Mouse (Mus musculus): ENCODE data around the gene Hist1h3d. TPM values are rescaled to one million over a fixed set of nuclear protein-coding genes. Genes with fewer than 3 reads are reported as not detected.

Hist1h3d gene
- 0.58 and 0.66 TPM in 2 replicates for polyA plus RNA-seq (2015; fragmentation: Nextera tagmentation; extraction: Ambion mirVana)

DNA sequence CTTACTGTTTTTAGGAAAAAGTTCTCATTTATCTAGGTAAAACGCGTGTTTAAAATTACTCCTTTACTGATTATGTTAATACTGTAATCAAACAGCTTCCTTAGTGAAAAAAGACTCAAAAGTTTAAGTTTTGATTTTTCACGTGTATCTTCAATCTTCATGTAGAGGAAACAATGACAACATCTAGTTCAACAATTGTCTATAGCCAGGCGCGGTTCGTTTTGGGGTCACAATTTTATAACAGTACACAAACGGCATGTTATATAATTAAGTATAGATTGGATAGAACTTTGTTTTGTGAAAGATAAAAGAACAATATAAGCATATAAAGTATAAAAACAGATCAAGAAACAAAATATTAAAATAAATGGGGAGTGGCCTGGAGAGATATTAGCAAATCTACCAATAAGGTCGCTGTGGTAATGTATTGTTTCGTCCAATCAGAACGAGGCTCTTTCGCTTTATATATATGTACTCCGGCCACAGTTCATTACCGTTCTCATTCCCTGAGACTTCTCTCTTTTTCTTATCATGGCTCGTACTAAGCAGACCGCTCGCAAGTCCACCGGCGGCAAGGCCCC is at the start of gene Hist1h3d:
Gene Hist1h3d (plus strand): TSS at position 493 of the 581 bp plus-strand sequence.

DNA sequence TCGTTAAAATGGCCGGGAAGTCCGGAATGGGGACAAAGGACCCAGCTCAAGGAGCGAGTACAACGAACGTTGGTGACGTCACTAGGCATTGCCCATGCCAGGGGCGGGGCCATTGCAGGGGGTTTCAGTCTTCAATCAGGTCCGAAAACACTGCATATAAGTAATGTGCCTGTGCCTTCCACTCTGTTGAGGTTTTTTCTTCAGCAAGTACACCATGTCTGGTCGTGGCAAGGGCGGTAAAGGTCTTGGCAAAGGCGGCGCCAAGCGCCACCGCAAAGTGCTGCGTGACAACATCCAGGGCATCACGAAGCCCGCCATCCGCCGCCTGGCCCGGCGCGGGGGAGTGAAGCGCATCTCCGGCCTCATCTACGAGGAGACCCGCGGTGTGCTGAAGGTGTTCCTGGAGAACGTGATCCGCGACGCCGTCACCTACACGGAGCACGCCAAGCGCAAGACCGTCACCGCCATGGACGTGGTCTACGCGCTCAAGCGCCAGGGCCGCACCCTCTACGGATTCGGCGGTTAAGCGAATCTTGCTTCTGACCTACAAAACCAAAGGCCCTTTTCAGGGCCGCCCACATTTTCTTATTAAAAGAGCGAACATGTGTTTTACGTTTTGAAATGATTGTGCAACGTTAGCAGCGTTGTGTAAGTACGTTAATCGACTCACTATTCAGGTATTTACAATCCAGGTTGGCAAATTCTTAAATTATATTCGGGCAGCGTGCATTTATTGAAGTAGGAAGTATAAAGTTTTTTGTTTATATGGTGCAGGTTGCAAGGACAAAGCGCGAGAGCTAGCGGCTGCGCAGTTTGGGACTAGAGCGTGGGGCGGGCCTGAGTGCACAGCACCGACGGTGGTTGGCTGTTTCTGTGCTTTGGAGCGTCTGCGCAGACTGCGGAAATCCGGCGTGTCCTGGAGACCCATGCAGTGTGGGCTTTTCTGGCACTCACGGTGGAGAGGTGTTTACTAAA is 44.4 kb upstream of the Hist1h3d start, which contains the start of gene Hist1h4h:
Gene Hist1h4h (plus strand): TSS at position 150 of the 975 bp plus-strand sequence.

DNA sequence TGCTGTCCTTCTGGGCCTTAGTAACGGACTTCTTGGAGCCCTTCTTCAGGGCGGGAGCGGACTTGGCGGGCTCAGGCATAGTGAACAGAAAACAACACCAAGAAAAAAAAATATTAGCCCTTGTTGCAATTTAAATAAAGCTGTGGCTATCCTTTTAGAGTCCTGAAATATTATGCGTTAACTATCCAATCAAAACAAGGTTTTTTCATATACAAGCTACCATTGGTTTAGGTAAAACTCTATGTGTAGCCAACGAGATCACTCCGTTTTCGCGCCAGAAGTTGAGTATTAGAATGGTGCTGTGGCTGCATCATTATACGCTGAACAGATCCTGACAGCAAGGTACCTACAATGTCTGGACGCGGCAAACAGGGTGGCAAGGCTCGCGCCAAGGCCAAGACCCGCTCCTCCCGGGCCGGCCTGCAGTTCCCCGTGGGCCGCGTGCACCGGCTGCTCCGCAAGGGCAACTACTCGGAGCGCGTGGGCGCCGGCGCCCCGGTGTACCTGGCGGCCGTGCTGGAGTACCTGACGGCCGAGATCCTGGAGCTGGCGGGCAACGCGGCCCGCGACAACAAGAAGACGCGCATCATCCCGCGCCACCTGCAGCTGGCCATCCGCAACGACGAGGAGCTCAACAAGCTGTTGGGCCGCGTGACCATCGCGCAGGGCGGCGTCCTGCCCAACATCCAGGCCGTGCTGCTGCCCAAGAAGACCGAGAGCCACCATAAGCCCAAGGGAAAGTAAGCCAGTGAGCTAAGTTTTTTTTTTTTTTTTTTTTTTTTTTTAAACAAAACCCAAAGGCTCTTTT is 41.8 kb upstream of the Hist1h3d start, which contains the start of gene Hist1h2af:
Gene Hist1h2af (plus strand): TSS at position 347 of the 808 bp plus-strand sequence.

DNA sequence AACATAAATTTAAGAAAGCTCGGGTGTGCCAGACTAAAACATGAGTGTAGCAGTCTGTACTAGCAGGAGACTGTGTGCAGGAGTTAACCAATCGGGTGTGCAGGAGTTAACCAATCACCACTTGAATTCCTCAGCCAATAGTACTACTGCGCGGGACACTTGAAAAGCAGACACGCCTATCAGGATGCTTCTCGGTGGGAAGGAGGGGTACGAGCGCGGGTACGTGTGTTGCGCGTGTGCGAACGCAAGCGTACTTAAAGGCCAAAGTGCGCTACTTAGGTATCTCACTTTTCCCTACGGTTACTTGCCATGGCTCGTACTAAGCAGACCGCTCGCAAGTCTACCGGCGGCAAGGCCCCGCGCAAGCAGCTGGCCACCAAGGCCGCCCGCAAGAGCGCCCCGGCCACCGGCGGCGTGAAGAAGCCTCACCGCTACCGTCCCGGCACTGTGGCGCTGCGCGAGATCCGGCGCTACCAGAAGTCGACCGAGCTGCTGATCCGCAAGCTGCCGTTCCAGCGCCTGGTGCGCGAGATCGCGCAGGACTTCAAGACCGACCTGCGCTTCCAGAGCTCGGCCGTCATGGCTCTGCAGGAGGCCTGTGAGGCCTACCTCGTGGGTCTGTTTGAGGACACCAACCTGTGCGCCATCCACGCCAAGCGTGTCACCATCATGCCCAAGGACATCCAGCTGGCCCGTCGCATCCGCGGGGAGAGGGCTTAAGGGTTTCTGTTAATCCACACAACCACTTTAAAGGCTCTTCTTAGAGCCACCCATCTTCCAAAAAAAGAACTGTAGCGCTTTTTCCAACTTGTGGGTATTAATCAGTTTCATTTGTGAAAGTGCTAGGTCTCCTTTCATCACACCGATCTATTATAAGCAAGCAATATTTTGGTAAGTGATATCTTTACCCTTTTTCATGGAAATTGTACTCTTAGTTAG is 40.2 kb upstream of the Hist1h3d start, which contains the start of gene Hist1h3g:
Gene Hist1h3g (plus strand): TSS at position 286 of the 939 bp plus-strand sequence.

DNA sequence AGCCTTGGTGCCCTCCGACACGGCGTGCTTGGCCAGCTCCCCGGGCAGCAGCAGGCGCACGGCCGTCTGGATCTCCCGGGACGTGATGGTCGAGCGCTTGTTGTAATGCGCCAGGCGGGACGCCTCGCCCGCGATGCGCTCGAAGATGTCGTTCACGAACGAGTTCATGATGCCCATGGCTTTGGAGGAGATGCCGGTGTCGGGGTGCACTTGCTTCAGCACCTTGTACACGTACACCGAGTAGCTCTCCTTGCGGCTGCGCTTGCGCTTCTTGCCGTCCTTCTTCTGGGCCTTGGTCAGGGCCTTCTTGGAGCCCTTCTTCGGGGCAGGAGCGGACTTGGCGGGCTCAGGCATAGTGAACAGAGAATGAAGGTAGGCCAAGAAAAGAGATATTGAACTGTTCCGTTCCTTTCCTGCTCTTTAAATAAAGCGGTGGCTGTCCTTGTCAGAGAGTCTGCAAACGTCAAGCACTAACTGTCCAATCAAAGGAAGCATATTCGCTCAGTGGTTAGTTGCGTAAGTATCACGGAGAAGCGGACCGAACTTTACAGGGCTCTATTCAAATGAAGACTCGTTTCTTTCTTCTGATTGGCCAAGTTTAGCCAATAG is 32.5 kb upstream of the Hist1h3d start, which contains the start of gene Hist1h2bh:
Gene Hist1h2bh (minus strand): TSS at position 394 of the 609 bp plus-strand sequence.

DNA sequence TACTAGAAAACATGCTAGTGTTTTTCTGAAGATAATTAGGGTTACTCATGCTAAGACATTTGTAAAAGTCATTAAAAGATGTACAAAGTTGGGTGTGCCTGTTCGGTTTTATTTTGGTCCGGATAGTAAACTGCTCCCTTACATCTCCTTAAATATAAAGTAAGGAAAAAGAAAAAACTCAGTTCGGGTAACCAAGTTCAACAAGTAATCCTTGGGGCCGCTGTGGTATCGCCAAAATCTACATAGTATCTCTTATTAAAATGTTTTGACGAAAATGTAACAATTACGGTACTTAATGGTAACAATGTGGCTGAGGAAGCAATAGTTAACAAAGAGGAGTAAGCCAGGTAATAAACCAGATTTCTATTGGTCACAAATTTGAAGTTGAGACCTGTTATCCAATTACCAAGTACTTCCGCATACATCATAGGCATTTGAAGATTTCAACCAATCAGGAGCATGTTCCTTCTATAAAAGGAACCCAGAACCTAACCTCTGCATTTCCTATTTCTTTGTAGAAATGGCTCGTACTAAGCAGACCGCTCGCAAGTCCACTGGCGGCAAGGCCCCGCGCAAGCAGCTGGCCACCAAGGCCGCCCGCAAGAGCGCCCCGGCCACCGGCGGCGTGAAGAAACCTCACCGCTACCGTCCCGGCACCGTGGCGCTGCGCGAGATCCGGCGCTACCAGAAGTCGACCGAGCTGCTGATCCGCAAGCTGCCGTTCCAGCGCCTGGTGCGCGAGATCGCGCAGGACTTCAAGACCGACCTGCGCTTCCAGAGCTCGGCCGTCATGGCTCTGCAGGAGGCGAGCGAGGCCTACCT is 31.4 kb upstream of the Hist1h3d start, which contains the start of gene Hist1h3f:
Gene Hist1h3f (plus strand): TSS at position 88 of the 822 bp plus-strand sequence.

DNA sequence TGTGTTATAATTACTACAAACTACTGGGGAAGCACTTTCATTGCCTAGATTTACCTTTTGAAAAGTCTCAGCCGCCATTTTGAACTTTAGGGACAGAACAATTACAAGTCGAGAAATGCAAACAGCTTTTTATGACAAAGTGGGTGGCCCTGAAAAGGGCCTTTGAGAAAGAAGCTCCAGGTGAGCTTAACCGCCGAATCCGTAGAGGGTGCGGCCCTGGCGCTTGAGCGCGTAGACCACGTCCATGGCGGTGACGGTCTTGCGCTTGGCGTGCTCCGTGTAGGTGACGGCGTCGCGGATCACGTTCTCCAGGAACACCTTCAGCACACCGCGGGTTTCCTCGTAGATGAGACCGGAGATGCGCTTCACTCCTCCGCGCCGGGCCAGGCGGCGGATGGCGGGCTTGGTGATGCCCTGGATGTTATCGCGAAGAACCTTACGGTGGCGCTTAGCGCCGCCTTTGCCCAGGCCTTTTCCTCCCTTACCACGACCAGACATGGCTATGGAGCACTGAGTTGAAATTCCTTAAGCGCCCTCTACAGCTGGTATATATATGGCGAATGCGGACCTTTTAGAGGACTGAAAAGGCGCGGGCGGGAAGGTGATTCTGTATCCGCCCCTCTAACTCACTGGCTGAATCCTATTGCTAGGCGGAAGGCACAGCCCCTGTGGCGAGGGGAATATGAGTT is 24.3 kb upstream of the Hist1h3d start, which contains the start of gene Hist1h4f:
Gene Hist1h4f (minus strand): TSS at position 503 of the 689 bp plus-strand sequence.

DNA sequence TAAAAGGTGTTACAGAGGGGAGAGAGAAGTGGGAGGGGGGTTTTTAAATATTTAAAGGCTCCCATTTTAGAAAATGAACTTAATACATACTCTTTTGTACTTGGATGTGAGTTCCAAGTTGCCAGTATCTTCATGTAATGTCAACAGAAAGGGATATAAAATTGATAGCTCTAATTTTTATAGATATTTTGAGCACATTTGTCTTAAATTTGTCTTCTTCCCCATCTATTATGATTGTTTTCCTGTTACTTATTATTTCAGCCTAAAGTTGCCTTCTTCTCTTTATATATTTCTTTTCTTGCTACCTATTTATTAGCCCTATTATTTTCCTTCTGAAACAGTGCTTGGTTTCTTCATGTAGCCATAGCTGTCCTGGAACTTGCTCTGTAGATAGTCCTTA is 22.6 kb upstream of the Hist1h3d start, which contains the start of gene Hist1h1d:
Gene Hist1h1d (plus strand): TSS at position 301 of the 400 bp plus-strand sequence.

DNA sequence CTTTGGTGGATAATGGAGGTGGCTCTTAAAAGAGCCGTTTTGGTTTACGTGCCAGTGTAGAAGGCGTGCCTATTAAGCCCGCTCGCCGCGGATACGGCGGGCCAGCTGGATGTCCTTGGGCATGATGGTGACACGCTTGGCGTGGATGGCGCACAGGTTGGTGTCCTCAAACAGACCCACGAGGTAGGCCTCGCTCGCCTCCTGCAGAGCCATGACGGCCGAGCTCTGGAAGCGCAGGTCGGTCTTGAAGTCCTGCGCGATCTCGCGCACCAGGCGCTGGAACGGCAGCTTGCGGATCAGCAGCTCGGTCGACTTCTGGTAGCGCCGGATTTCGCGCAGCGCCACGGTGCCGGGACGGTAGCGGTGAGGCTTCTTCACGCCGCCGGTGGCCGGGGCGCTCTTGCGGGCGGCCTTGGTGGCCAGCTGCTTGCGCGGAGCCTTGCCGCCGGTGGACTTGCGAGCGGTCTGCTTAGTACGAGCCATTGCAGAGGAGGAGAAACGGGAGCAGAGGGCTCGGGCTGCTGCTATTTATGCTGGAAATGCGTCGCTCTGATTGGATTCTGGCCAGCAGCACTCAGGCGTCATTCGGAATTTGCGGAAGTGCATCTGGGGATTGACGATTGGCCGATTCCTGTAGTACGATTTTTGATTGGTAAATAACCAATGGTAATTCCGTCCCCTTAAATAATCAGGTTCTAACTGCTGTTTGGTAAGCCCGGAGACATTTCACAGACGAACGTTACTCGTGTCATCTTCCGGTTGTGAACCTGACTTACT is 13.5 kb upstream of the Hist1h3d start, which contains the start of gene Hist1h3e:
Gene Hist1h3e (minus strand): TSS at position 487 of the 777 bp plus-strand sequence.

DNA sequence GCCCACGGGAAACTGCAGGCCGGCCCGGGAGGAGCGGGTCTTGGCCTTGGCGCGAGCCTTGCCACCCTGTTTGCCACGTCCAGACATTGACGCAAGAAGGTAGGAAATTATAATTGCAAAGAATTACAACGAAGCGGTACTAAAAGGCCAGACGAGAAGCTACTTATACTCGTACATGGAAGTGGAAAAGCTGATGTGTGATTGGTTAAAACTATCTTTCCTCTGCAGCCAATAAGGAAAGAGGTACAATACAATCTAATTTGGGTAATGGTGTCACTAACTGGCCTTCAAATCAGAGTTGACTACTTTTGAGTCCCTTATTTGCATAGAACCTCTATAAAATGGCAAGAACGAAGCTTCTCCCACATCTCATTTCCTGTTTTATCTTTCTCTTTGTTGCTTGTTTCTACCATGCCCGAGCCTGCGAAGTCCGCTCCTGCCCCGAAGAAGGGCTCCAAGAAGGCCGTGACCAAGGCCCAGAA is 4.5 kb upstream of the Hist1h3d start, which contains the start of the genes Hist1h2ae and Hist1h2bg:
Gene Hist1h2ae (minus strand): TSS at position 199 of the 482 bp plus-strand sequence.
Gene Hist1h2bg (plus strand): TSS at position 375 of the 482 bp plus-strand sequence.

DNA sequence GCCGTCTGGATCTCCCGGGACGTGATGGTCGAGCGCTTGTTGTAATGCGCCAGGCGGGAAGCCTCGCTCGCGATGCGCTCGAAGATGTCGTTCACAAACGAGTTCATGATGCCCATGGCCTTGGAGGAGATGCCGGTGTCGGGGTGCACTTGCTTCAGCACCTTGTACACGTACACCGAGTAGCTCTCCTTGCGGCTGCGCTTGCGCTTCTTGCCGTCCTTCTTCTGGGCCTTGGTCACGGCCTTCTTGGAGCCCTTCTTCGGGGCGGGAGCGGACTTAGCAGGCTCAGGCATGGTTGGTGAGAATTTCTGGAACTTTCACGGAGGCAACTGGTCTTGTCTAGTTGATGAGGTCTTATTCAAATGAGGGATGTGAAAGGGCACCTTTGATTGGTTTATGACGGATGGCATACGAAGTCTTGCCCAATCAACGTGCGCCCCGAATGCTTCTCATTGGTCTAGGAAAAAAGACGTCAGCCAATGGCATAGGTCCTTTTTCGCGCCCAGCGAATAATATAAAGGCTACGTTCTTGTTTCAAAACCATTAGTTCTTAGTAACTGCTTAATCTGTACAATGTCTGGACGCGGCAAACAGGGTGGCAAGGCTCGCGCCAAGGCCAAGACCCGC is 1.6 kb upstream of the Hist1h3d start, which contains the start of the genes Hist1h2bf and Hist1h2ad:
Gene Hist1h2bf (minus strand): TSS at position 299 of the 627 bp plus-strand sequence.
Gene Hist1h2ad (plus strand): TSS at position 484 of the 627 bp plus-strand sequence.

DNA sequence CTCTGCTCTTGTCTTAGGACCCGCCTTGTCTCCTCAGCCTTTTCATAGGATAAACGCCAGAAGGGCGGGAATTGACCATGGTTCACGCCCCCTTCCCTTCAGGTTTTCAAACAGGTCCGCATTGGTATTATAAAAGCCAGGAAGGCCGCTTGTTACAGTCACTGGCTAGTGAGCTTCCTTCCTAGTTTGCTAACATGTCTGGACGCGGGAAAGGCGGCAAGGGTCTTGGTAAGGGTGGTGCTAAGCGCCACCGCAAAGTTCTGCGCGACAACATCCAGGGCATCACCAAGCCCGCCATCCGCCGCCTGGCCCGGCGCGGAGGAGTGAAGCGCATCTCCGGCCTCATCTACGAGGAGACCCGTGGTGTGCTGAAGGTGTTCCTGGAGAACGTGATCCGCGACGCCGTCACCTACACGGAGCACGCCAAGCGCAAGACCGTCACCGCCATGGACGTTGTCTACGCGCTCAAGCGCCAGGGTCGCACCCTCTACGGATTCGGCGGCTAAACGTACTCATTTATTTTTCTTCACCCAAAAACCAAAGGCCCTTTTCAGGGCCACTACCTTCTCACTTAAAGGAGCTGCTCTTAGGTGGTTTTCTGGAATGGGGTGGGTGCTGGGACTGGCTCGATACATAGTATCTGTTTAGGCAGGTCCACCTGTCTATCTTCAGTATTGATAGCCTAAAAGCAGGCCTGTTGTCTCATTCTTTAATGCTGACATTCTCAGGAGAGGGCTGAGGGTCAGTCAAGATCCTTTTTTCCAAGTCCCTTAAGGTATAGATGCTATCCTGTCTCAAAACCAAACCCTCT is 6.0 kb downstream of the Hist1h3d start, which contains the start of gene Hist1h4d:
Gene Hist1h4d (plus strand): TSS at position 191 of the 811 bp plus-strand sequence.

DNA sequence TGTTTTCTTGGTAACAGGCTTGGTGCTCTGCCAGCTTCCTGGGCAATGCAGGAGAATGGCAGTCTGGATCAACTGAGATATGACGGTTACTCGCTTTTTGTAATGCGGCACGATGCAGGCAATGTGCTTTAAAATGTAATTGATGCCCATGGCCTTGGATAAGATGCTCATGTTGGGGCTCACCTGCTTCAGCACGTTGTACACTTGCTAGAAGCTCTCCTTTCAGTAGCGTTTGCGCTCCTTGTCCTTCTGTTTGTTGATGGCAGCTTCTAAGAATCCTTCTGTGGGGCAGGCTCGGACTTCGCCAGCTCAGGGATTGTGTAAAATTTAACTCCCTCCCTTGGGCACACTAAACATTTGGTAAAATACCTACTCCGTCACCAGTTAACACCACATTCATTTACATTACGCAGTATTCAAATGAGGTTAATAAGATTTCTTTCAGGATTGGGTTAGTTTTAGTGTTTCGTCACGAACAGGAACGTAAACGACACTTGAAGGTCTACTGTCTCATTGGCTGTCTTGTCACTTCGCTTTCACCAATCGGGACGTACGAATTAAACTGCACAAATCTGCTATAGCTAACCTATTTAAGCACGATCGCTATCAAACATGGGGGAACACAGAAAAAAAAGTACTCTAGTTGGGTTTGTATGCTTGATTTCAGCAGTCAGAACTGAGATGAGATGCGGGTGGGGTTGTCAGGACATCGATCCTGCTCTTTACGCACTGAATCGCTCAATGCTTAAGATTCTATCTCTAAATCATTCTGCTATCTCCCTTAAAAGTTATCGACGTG is 45.4 kb downstream of the Hist1h3d start, which contains the start of gene Hist1h2be:
Gene Hist1h2be (minus strand): TSS at position 392 of the 799 bp plus-strand sequence.

DNA sequence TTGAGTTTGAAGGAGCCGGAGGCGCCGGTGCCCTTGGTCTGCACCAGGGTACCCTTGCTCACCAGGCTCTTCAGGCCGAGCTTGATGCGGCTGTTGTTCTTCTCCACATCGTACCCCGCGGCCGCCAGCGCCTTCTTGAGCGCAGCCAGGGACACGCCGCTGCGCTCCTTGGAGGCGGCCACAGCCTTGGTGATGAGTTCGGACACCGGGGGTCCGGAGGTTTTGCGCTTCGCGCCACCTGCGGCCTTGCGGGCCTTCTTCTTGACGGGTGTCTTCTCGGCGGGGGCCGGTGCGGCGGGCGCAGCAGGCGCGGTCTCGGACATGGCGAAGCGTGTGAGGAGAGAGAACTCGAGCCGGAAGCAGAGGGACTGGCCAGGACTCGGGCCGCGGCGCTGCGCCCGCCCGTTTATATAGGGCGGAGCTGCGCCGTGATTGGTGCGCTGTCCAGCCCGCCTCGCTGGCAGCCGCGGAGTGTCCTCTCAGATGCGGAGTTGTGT is 46.7 kb downstream of the Hist1h3d start, which contains the start of gene Hist1h1e:
Gene Hist1h1e (minus strand): TSS at position 384 of the 497 bp plus-strand sequence.

All from neural tube, postnatal 0 days (tissue).